Mouse (Mus musculus) cerebellum, postnatal 25 days (tissue): ENCODE results near the gene Ilk.
"Not testable (repeated sequence)": the region's sequence is repeated elsewhere in the genome, so short reads cannot be mapped to it uniquely, and the experiment has no call there.

ENCODE experiments used
- DNase-seq, 2 experiments: peaks; one replicate each; pipeline ENCODE4 v3.0.0; 2021; ENCODE audit warnings: mixed read lengths in 2 of 2

The Ilk gene

DNA sequence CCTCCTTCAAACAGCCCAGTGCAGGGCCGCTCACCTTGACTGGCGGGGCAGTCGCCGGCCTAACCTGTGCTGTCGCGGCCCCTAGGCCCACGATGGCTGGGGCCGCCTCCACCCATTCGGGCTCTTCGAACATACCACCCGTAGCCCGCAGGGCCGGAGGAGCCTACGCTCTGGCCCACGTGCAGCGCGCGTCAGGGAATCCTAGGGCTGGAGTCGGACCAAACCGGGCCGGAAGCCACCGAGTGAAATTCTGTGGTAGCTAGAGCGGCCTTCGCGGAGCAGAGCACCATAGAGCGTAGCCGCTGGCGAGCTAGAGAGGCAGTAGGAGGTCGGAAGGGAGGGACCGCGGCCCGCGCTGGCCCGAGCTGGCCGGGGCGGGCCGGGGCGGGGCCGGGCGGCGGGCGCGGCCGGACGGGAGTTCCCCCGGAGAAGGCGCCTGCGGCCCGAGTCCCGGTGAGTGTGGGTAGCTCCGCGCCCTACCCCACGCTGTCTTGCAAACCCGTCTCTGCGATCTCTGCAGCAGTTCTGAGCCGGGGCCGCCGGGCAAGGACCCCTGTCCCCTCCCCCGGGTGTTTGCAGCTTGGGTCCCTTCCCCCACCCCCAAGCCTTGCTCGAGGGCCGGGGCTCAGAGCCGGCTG is at the start of gene Ilk:
Gene Ilk, plus strand, starts transcription at position 329 of the 638 bp plus-strand sequence.
- peak; percentile 94 to 95 for DNase-seq

DNA sequence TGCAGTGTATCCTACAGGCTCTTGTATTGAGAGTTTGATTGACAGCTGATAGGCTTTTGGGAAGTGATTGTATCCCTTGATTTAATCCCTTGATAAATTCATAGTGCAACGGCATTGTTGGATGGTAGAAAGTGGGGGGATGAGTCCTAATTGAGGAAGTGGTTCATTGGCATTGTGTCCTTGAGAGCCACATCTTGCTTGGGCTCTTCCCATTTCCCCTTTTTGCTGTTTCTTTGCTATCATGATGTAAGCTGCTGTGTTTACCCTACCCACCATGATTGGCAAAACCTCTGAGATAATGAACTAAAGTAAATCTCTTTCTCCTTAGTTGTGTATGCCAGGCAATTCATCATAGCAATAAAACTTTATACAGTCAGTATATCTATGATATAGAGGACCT is 45.5 kb upstream of the Ilk start:
- no peak for DNase-seq

DNA sequence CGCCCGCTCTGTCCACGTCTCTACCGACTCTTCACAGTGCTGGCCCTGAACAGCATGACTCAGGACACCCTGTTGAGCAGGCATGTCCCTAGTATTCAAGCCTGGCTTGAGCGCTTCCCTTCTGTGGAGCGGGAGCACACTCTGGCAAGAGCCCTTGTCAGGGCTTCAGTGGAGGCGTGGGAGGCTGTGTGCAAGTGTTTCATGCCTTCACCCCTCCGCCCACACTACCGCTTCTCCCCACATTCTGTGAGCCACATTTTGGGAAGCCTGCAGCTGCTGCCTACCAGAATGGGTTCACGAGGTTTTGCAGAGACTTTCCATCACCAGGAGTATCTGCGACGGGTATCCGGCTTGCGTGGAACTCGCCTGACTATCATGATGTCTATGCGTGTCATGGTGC is 33.2 kb upstream of the Ilk start:
- peak; percentile 15 to 22 for DNase-seq

DNA sequence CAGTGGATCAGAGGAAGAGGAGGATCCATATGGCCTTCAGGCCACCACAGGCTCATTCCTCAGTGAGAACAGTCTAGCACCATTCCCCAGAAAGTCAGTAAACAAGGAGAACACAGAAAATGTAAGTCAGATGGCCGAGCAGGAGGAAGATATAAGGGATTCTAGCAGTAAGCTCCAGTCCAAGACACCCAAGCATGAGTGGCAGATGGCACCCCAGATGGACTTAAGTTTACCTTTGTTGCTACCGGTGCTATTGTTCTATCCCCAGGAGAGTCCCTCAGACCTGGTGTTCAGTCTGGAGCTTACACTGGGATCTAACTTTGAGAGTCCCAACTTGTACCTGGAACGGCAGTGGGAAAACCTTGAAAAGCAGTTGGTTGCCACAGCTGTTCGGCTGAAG is 32.6 kb upstream of the Ilk start:
- DNase-seq, result peak; percentile 40 to 44

DNA sequence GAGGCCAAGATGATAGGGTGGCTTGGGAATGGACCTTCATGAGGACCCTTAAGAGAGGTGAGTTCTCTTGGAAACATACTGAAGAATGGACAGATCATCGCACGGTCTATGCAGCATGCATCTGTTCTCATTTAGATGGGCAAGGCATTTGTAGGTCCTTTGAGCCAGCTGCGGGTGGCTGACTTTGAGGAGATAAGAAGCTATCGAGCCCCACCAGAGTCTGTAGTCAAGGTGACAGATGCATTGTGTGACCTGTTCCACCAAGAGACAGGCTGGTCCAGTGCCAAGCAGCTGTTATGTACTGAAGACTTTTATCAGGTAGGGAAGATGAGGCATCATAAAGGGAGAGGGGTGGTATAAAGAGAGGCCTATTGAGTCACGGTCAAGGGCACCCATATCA is 27.7 kb upstream of the Ilk start:
- no peak for DNase-seq

DNA sequence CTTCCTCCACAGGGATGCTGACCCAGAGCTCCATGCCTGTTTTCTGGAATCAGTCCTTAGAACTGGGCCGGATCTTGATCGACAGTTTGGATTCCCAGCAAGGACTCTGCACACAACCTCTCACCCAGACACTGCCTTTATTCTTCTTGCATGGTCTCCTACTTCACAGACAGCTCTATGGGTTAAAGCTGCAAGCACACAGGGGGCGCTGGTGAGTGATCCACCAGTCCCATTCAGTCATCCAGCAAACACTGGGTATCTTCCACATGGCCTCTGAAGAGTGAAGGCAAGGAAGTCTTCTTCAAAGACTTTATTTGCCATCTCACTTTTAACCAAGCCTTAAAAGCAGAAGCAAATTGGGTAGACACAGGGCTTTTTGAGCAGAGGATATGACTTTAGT is 21.0 kb upstream of the Ilk start:
- no peak for DNase-seq

DNA sequence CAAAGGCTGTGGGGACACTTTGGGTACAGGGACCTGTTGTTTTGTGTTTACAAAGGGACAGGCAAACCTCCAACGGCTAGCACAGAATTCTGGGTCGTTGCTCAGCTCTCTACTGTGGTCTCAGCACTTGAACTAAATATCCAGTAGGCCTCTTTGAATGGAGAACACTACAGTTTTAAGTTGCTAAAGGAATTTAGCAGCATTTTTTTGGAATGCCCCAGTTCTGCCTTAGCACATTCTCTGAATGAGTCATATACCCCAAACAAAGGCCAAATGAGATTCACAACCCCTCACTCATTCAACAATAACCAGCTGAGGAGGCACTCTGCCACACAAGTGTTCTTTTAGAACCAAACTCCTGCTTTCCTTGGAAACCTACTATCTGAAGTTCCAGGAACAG is 14.5 kb upstream of the Ilk start:
- no peak for DNase-seq

DNA sequence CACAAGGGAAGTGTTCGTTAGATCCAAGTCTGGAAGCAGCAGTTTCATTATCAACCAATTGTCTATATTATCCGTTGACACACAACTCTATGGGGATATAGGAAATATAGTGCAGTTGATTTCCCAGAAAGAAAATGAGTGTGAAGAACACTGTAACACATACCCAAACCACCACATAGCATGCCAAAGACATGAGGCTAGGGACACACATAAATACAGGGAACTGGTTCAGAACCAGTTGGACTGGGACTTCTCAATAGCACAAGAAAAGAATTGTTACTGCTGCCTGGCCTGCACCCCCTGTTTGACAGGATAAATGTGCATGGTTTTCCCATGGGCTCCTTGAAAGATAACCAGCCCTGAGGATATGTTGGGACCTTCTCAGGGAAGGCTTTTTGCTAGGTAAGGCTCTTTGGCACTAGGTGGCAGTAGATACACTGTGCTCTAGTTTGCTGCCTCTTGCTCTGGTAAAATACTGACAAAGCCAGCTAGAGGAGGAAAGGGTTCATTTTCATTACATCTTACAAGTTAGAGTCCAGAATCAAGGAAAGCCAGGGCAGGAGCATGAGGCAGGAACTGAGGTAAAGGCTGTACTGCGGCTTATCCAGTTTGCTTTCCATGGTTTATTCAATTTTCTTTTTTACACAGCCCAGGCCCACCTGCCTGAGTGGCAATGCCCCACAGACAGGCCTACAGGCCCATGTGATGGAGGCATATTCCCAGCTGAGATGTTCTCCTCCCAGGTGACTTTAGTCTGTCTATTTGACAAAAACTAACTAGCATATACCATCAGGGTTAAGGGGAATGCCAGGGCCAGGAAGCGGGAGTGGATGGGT is 10.0 kb upstream of the Ilk start:
- peak; percentile 47 to 63 for DNase-seq

DNA sequence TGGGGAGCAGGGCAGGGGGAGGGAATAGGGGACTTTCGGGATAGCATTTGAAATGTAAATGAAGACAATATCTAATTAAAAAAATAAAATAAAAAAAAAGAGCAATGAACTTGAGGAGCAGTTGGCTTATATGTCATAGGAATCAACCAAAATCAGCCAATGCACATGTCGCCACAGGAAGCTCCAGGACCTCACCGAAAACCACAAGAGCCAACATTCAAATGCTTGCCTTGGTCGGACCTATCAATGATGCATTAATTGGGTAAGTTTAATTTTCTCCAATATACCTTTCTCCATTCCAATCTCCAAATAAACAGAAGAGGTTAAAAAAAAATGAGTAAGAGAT is 9.4 kb upstream of the Ilk start:
- no peak for DNase-seq

DNA sequence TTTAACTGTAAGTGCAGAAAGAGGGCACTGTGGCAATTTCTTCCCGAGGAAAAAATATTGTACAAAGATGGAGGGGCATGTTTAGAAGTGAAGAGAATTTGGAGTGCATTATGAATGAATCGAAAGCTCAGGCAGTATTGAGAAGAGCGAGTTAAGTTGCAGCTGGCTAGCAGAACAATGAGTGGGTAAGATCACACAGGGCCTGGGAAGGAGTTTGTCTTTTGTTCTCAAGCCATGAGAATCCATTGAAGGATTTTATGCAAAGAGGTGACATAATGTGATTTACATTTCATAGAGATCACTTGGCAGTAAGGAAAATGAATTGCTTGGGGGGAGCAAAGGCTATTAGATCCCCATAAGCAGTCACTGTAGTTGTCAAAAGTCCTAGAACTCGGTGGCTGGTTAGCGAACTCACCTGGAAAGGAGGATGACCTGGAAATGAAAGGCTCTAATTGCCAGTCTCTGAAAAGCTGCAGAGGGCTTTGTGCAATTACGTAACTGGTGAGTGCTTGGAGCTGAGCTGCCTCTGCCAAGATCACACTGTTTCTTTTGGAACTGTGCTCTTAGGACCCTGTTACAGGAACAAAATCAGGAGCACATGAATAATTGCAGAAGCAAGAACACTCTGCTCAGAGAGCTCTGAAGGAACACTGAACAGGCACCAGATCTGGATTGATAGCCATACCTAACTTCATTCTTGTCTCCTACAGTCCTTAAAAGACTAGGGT is 7.5 kb upstream of the Ilk start:
- no peak for DNase-seq

DNA sequence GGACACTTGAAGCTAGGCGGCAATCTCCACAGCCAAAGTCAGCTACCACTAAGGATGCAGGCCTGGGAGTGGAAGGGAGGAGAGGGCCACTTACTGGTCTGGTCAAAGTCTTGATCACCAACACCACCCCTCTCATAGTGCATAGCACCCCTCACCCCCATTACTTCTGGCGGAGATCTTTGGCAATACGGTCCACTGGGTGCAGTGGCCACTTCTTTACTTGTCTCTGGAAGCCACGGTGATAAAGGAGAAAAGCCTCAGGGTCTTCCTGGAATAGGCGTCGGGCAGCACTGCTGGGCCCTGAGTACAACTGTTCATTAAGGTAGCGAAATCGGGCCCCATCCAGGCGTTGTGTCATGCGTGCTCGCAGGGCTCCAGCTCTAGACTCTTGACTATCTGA is 2.6 kb upstream of the Ilk start:
- DNase-seq, result no peak

DNA sequence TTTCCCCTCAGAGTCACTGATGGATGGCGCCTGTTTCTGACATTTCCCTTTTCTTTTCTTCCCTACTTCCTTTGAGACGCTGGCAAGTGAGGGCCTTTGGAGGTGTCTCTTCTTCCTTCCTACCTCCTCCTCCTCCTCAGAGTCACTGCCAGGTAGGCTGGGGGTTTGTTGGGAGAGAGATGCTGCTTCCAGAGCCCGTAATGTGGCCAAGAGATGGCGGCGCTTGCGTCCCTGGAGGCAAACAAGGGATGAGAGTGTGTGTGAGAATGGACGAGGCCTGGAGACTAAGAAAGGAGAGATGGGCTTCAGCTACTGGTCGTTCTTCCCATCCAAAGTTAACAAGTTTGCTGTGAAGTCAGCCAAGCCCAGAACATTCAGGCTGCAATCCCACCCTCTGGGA is 1.6 kb upstream of the Ilk start:
- no peak for DNase-seq

DNA sequence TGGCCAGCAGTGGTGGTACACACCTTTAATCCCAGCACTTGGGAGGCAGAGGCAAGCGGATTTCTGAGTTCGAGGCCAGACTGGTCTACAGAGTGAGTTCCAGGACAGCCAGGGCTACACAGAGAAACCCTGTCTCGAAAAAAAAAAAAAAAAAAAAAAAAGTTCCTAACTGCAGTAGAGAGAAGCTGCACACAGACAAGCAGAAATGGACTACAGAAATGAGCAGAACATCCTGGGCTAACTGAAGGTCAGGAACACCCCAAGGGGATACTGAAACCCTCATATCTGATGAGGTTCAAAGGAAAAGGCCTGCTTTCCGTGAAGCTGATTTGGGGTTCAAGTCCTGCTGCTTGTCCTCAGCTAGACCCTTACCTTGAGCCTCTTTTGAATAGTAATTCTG is 928 bp upstream of the Ilk start:
- not testable (repeated sequence) for DNase-seq

DNA sequence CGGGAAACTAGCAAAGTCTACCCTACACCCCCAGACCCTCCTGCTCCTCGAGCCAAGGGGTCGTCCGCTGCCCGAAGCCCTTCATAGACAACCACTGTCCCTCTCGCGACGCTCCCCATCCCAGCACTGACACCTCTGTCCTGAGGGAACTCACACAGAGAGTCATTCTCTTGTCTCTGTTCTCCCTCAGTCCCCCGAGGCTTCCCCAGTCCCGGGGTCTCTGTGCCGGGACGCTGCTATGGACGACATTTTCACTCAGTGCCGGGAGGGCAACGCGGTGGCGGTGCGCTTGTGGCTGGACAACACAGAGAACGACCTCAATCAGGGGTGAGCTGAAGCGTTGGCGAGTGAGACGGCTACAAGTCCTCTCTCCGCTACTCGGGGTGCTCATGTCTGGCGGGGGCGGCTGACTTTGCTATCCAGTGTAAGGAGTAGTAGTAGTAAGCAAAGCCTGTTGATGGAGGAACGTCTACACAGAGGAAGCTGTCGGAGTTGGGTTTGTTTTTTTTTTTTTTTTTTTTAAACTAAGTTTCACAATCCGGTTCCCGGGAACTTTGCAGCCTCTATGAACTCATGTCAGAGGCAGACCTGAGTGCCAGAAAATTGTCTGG is 624 bp downstream of the Ilk start, which contains the start of gene Rrp8:
Gene Rrp8, minus strand, starts transcription at position 475 of the 611 bp plus-strand sequence.
- peak; percentile 54 to 56 for DNase-seq

DNA sequence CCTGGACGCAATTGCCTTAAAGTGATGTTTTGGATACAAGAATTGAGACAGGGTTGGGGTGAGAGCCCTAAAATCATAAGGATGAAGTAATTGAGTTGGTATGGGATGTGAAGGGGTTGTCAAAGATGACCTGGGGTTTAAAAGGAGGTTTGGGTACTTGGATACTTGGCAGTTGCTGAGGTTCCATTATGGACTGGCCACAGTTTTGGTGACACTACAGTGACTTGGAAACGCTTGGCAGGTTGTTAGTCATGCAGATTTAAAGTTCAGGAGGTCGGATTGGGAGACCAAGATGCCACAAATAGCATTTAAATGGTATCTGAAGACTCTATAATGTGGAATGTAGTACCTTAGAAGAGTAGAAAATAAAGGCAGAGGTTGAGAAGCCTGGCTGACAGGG is 1.3 kb downstream of the Ilk start:
- no peak for DNase-seq

DNA sequence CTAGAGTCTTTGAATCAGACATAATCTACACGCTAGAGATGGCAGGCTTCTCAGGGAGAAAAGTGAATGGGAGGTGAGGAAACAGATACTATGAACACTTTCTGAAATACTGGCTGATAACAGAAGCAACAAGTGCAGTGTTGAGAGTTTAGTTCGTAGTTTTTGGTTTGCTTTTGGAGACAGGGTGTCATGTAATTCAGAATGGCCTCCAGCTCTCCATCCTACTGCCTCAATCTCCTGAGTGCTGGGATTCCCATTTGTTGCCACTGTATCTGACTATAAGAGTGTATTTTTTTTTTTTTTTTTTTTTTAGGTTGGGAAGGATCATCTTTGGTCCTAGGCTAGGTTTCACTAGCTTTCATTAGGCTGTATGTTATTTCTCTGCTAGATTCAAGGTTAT is 1.9 kb downstream of the Ilk start:
- no peak for DNase-seq

DNA sequence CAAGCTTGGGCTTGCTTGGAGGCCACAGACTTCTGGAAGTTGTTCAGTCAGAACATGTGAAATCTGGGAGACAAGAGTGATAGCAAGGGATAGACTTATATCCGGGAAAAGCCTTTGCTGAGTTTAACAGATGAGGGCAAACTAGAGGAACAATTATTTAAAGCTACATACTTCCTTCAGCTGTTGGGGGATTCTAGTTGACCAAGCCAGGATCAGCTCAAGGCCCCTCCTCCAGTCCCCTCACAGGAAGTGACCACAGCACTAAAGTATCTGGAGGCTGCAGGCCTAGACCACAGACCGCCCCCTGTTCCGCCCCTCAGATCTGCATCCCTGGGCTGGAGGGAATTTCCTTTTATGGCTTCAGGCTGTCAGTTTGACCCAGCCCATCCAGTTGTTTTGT is 2.6 kb downstream of the Ilk start:
- DNase-seq, result no peak

DNA sequence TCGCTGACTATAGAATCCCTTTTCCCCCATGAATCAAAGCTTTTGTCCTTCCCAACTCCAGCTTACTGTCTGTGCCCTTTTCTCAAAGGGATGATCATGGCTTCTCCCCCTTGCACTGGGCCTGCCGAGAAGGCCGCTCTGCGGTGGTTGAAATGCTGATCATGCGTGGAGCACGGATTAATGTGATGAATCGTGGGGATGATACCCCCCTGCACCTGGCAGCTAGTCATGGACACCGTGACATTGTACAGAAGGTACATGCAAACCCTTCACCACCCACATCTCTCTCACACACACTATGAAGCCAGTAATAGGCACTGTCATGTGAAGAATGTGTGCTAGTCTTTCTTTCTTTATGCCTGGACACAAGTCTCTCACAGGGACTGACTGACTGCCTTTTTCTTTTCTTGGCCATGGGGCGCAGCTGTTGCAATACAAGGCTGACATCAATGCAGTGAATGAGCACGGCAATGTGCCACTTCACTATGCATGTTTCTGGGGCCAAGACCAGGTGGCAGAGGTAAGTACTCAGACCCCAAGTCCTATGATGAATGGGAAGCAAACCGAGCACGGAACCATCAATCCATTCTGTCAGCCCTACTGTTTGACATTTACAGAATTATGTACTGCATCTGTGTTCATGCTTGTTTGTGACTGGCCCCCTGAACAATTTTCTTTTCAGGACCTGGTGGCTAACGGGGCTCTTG is 3.9 kb downstream of the Ilk start:
- DNase-seq, result no peak

DNA sequence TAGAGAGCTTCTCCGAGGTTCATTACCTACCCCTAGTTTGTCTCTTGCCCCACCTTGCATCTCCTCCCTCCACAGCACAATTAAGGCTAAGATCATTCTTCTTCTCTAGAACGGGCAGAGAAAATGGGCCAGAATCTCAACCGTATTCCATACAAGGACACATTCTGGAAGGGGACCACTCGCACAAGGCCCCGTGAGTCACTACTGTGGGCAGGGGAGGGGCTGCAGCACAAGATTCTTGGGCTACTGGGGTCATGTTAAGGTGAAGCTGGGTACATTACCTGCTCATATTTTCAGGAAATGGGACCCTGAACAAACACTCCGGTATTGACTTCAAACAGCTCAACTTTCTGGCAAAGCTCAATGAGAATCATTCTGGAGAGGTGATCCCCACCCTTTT is 4.5 kb downstream of the Ilk start:
- no peak for DNase-seq

DNA sequence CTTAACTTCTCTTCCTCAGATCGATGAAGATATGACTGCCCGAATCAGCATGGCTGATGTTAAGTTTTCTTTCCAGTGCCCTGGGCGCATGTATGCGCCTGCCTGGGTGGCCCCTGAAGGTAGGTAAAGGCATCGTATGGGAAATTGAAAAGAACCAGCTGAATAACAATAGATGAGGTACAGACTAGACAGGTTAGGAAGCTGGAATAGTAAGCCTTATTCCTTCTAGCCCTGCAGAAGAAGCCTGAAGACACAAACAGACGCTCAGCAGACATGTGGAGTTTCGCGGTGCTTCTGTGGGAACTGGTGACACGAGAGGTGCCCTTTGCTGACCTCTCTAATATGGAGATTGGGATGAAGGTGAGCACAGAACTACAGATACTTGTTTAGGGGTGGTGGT is 5.6 kb downstream of the Ilk start:
- DNase-seq, result peak in 1 of 2 experiments; percentile 2

DNA sequence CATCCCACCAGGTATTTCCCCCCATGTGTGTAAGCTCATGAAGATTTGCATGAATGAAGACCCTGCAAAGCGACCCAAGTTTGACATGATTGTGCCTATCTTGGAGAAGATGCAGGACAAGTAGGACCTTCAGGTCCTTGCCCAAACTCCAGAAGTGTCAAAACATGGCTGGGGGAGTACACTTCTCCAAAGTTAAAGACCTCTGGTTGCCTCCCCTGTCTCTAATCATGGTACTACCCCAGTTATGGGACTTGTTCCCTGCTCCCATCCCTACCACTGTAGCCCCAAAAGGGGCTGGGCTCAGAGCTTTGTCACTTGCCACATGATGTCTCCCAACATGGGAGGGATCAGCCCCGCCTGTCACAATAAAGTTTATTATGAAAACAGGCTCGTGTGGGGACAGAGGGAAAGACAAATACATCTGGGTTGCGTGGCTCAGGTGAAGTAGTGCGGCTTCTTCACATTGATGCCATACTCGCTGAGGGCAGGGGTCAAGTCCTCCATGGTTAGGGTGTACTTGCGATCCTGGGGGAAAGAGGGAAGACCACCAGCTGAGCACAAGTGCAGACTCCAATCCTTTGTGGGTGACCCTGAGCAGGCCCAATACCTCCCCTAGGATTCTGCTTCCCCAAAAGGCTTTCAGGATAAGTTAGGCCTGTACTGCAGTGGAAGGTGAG is 6.3 kb downstream of the Ilk start:
- peak in 1 of 2 experiments; percentile 8 for DNase-seq

DNA sequence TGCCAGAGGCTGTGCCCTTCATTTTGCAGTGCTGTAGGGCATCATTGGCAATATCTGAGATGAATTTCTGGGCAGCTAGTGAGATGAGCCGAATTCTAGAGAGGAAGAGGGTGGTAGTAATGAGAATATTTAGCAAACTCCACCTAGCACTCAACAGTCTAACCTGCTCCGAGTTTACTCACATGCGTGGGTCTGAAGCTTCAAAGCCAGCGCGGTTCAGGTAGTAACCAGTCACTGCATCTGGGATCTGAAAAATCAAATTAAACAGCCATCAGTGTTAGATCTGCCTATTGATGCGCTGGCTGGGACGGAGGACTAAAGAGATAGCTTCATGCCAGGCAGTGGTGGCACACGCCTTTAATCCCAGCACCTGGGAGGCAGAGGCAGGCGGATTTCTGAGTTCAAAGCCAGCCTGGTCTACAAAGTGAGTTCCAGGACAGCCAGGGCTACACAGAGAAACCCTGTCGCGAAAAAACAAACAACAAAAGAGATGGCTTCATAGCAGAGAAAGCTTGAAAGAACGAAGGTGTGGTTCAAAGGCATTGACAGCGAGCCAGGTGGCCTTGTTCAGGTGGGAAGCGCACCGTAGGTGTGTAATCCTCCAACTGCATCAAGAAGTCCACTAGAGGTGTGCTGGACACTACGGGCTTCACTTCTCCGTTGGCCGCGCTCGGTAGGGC is 7.0 kb downstream of the Ilk start:
- not testable (repeated sequence) for DNase-seq
